Mouse (Mus musculus): Measurements from ENCODE around the gene Tmem182.

DNA sequence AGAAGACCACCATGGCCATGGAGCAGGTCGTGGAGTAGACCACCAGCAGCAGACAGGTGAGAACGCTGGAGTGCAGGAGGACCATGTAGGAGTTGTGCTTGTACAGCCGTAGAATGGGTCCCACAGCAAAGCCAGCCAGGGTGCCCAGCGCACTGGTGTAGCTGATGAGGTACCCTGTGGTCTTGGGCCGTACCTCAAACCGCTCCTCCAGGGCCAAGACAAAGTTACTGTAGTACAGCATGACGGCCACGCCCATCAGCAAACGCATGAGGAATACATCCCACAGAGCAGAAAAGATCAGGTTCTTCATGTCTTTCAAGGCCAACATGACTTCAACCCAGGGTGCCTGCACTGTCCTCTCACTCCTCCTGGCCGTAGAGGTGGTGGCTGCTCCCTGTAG, 31.4 kb upstream of the Tmem182 start:
- TF ChIP-seq CTCF (IDR thresholded peaks at IDR 0.05) (no peak), EP300 (IDR thresholded peaks at IDR 0.05) (no peak)
